Mouse (Mus musculus) E14TG2a.4 (cell line): ENCODE results near the gene Gm10309.

Experiments
- CTCF ChIP-seq: conservative IDR thresholded peaks from 2 replicates; pipeline ENCODE4 v1.5.1; 2014; ENCODE audit warnings: low read length
- NANOG ChIP-seq: IDR thresholded peaks from 2 replicates; pipeline ENCODE4 v1.6.1; 2014; ENCODE audit warnings: borderline replicate concordance, low read length, mixed read lengths
- POU5F1 ChIP-seq: IDR thresholded peaks from 2 replicates; pipeline ENCODE4 v1.6.1; 2014; ENCODE audit warnings: low read length, borderline replicate concordance

DNA sequence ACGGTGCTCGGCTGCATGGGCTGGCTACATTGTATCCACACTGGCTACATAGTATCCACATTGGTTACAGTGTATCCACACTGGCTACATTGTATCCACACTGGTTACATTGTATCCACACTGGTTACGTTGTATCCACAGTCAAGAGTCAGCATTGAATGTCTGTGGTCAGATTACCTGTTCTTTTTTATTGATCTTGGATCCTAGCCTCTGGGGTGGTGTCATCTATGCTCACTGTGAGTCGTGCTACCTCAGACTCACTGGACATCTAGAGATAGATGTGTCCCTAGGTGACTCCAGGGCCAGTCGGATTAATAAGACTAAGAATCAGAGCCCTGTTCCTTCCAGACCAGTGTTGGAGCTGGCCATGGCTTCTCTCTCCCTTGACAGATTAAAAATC lies 34.9 kb downstream of the Gm10309 start:
- no peak for TF ChIP-seq CTCF
- no peak for TF ChIP-seq NANOG
- TF ChIP-seq POU5F1, result no peak
